Mouse (Mus musculus) liver, postnatal 0 days (tissue): ENCODE measurements around the gene Thsd7a. TPM values are rescaled to one million over a fixed set of nuclear protein-coding genes. Genes with fewer than 3 reads are reported as not detected.

Experiments
- ATAC-seq: fragments of 200-750 bp; cut with Nextera tagmentation; 2 replicates; pipeline ENCODE4 v1.8.0; 2017; ENCODE audit warnings: mild to moderate bottlenecking, moderate library complexity
- DNase-seq: peaks from one replicate; pipeline ENCODE4 v3.0.0-alpha.2; 2016
- H3K27ac ChIP-seq: fragments of 300-500 bp; sonication (generic); 2 replicates; pipeline ENCODE4 v1.5.1; 2014; ENCODE audit warnings: antibody characterized with exemption, moderate library complexity, mild to moderate bottlenecking, low read depth
- H3K27me3 ChIP-seq: fragments of 300-500 bp; sonication (generic); 2 replicates; pipeline ENCODE4 v1.6.1; 2014; ENCODE audit warnings: low read length, control low read depth, mixed read lengths; ENCODE audit not compliant: insufficient read depth
- H3K36me3 ChIP-seq: fragments of 300-500 bp; sonication (generic); replicated peaks from 2 replicates; pipeline ENCODE4 v1.6.1; 2014; ENCODE audit warnings: mild to moderate bottlenecking, control low read depth, low read length, moderate library complexity, mixed read lengths; ENCODE audit not compliant: insufficient read depth
- H3K4me1 ChIP-seq: fragments of 300-500 bp; sonication (generic); 2 replicates; pipeline ENCODE4 v1.6.1; 2014; ENCODE audit warnings: antibody characterized with exemption, mild to moderate bottlenecking, control low read depth; ENCODE audit not compliant: insufficient read depth
- H3K4me2 ChIP-seq: fragments of 300-500 bp; sonication (generic); 2 replicates; pipeline ENCODE4 v1.6.1; 2014; ENCODE audit warnings: low read depth, mild to moderate bottlenecking, low read length, moderate library complexity, mixed read lengths
- H3K4me3 ChIP-seq: fragments of 300-500 bp; sonication (generic); 2 replicates; pipeline ENCODE4 v1.5.1; 2014; ENCODE audit warnings: low read depth, low read length
- H3K9ac ChIP-seq: fragments of 300-500 bp; sonication (generic); replicated peaks from 2 replicates; pipeline ENCODE4 v1.6.1; 2014; ENCODE audit warnings: mild to moderate bottlenecking, moderate library complexity
- H3K9me3 ChIP-seq: fragments of 300-500 bp; sonication (generic); 2 replicates; pipeline ENCODE4 v1.6.1; 2016; ENCODE audit warnings: mild to moderate bottlenecking, control low read depth, low read length, mixed read lengths
- CTCF ChIP-seq: sonication (generic); IDR thresholded peaks from 2 replicates; pipeline ENCODE4 v1.5.1; 2016; ENCODE audit warnings: antibody characterized with exemption, low read depth
- EP300 ChIP-seq: IDR thresholded peaks from 2 replicates; pipeline ENCODE4 v1.6.1; 2016; ENCODE audit warnings: antibody characterized with exemption, low read depth, mild to moderate bottlenecking
- WGBS: fragments of 180-500 bp; shearing (Covaris S2); extraction: QIAGEN DNeasy Blood & Tissue Kit; methylation state at CpG from one replicate; pipeline ENCODE4 v1.1.7; 2014; ENCODE audit not compliant: insufficient replicate concordance; 5-methylcytosine and 5-hydroxymethylcytosine counted together
- polyA plus RNA-seq: library from polyadenylated mRNA; unstranded; fragments of >200 nt; fragmentation: Nextera tagmentation; extraction: Ambion mirVana; gene quantifications from 2 replicates; pipeline ENCODE4 v1.2.1, GENCODE M21; 2015

Thsd7a gene
- polyA plus RNA-seq, 1 experiment from 2014 or later: 0.33 TPM

DNA sequence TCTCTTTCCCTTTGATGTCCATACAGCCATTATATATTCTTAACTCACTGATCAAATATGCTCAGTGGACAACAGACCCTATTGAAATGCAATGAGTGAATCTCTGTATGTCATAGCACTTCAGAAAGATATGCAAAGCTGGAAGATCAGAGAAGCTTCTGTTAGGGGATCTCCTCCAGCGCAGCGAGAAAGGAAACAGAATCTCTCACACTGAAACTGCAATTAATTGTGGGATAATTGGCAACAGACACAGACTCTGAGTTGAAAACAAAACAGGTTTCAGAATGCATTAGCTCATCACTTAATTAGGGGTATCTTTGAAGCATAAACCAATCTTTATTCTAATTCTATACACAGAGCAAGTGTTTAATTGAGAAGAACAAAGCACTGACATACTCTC is 146.3 kb downstream of the Thsd7a start:
- H3K27ac ChIP-seq: no peak overlapping the region
- H3K27me3 ChIP-seq: no peaks in the 10 kb centered on the region
- no peaks in the 10 kb centered on the region for H3K36me3 ChIP-seq
- ATAC-seq (no peak), DNase-seq (no peak)
- H3K9me3 ChIP-seq: no peaks in the 10 kb centered on the region
- H3K4me3 ChIP-seq: no peak overlapping the region
- WGBS: 84% methylated on average over 2 of the region's 2 CpGs
- H3K4me2 ChIP-seq: no peak overlapping the region
- H3K9ac ChIP-seq: no peak overlapping the region
- no peaks in the 10 kb centered on the region for H3K4me1 ChIP-seq
- TF ChIP-seq EP300: no peak
- TF ChIP-seq CTCF: no peak

DNA sequence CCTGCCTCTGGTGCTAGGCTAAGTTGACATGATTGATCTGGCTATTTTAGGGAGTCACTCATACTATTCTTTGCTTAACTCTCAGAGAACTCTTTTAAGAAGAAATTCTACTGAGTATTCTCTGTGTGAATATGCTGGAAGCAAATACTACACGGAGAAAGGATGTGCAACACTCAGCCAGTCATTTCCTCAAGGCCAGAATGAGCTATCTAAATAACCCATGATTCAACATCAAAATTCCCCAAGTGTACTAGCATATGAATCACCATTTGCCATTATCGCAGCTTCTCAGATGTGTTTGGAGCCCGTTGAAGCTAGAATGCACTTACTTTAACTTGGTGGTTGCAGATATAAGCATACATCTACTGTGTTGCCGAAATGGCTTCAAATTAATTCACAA is 147.0 kb downstream of the Thsd7a start:
- H3K27me3 ChIP-seq: no peaks in the 10 kb centered on the region
- no peak overlapping the region for H3K4me2 ChIP-seq
- no peak for DNase-seq
- H3K27ac ChIP-seq: no peak overlapping the region
- H3K9me3 ChIP-seq: no peaks in the 10 kb centered on the region
- 65% methylated on average over 4 of the region's 4 CpGs for WGBS
- no peak for TF ChIP-seq CTCF
- TF ChIP-seq EP300: no peak
- no peak overlapping the region for H3K9ac ChIP-seq
- H3K36me3 ChIP-seq: no peaks in the 10 kb centered on the region
- ATAC-seq: no peak
- H3K4me3 ChIP-seq: no peak overlapping the region
- H3K4me1 ChIP-seq: no peaks in the 10 kb centered on the region

DNA sequence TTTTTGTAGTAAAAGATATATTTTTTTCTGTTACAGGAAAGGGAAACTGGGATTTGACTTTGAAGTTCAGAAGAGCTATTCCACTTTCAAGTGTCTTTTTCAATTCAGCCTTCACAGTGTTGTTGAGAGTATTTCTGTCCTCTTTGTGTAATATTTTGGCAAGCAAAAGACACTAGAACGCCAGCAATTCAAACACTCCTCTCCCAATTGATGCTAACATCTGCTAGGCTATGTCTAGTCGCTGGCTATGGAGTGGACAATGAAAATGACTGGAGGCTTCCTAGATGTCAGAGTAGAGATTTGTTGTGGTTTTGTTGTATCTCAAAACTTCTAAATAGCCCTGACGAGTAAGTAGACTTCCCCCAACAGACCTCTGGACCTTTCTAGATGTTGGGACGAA is 164.8 kb downstream of the Thsd7a start:
- TF ChIP-seq EP300 (no peak), CTCF (no peak)
- H3K9ac ChIP-seq: no peak overlapping the region
- no peaks in the 10 kb centered on the region for H3K36me3 ChIP-seq
- H3K4me1 ChIP-seq: no peaks in the 10 kb centered on the region
- no peak overlapping the region for H3K27ac ChIP-seq
- no peak overlapping the region for H3K4me3 ChIP-seq
- ATAC-seq (no peak), DNase-seq (no peak)
- no peaks in the 10 kb centered on the region for H3K27me3 ChIP-seq
- no peaks in the 10 kb centered on the region for H3K9me3 ChIP-seq
- no peak overlapping the region for H3K4me2 ChIP-seq
- 65% methylated on average over 4 of the region's 4 CpGs for WGBS

DNA sequence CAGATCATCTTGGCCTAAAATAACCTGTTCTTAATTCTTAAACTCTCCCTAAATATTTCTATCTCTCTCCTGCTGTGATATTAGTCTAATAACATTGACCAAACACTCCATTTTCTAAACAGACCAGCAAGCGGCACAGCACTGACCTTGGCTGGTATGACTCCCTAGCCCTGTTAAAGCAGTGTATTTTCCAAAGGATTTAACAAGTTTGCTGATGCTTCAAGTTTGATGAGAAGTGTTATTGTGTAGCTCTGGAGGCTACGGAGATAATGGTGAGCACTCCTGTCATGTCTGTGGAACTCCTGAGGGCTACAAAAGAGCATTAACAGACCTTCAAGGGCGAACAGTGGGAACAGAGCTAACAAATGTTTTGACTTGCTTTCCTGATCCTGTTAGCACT is 168.1 kb downstream of the Thsd7a start:
- Histone ChIP-seq H3K4me1 (no peaks in the 10 kb centered on the region), H3K27me3 (no peaks in the 10 kb centered on the region), H3K4me2 (no peak overlapping the region), H3K36me3 (no peaks in the 10 kb centered on the region), H3K4me3 (no peak overlapping the region), H3K9me3 (no peaks in the 10 kb centered on the region), H3K9ac (no peak overlapping the region), H3K27ac (no peak overlapping the region)
- TF ChIP-seq EP300 (no peak), CTCF (no peak)
- ATAC-seq (no peak), DNase-seq (no peak)
- 62% methylated on average over 3 of the region's 3 CpGs for WGBS

DNA sequence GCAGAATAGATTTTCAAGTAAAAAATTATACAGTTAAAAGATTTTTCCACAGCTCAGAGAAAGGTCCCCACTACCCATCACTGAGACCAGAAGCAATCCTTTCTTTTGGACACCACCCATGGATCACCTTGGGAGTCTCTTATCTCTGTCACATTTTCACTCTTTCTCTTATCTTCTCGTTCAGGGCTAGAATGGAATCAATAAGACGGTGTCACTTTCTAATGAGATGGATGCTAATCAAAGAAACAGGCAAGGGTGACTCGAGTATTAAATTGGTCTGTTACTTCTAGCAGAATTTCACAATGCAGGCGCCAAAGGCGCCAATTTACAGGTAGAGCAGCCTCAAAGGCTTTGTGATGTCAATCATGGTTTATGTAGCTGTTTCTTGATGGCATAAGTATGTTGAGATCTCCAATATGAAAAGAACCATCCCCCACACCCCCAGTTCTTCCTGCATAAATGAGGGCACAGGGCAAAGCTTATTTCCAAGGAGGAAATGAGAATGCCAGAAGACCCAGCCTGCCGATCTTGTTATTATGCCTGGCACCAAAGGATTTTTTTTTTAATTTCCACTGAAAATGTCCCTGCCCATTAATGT is 173.5 kb downstream of the Thsd7a start:
- no peak overlapping the region for H3K4me2 ChIP-seq
- no peak for TF ChIP-seq CTCF
- TF ChIP-seq EP300: no peak
- no peak overlapping the region for H3K9ac ChIP-seq
- H3K4me1 ChIP-seq: no peaks in the 10 kb centered on the region
- H3K27ac ChIP-seq: no peak overlapping the region
- H3K36me3 ChIP-seq: no peaks in the 10 kb centered on the region
- ATAC-seq (no peak), DNase-seq (no peak)
- H3K4me3 ChIP-seq: no peak overlapping the region
- no peaks in the 10 kb centered on the region for H3K27me3 ChIP-seq
- WGBS: 58% methylated on average over 6 of the region's 6 CpGs
- no peaks in the 10 kb centered on the region for H3K9me3 ChIP-seq

DNA sequence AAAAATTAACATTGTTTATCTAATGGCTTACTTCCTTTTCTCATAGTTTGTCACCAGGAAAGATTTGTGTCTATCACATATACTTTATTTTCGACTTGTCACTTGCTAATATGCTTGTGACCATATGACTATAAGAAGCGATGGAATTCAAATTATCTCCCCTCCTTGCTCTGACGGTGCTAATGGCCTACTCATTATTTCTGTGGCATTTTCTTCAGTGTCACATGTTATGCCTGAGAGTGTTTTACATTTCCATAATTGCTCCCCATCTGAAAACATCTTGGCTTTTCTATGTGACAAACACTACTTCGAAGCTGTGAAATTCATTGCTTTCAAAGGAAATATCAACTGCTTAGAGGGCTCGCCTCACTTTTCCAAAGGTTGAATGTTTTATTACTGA is 177.0 kb downstream of the Thsd7a start:
- no peaks in the 10 kb centered on the region for H3K9me3 ChIP-seq
- H3K4me1 ChIP-seq: no peaks in the 10 kb centered on the region
- no peaks in the 10 kb centered on the region for H3K27me3 ChIP-seq
- no peak overlapping the region for H3K4me2 ChIP-seq
- ATAC-seq (no peak), DNase-seq (no peak)
- no peak overlapping the region for H3K27ac ChIP-seq
- no peak overlapping the region for H3K9ac ChIP-seq
- 72% methylated on average over 5 of the region's 5 CpGs for WGBS
- no peak overlapping the region for H3K4me3 ChIP-seq
- TF ChIP-seq CTCF: no peak
- no peak for TF ChIP-seq EP300
- no peaks in the 10 kb centered on the region for H3K36me3 ChIP-seq

DNA sequence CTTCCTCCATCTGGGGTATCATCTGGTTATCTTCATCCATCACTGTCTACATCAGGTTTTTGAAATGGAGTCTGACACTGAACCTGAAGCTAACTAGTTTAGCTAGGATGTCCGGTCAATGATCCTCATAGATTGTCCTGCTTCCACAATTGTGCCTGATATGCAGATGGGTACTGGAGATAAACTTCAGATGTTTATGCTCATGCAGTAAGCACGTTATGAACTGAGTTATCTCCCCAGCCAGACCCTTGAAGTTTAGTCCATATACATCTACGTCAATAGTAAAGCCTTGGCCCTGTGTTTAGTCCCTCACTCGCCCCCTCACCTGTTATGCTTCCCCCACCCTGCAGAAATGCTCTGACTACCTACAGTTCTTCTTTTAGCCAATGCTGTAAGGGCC is 184.1 kb downstream of the Thsd7a start:
- ATAC-seq (no peak), DNase-seq (no peak)
- no peaks in the 10 kb centered on the region for H3K9me3 ChIP-seq
- TF ChIP-seq CTCF (no peak), EP300 (no peak)
- H3K9ac ChIP-seq: no peak overlapping the region
- H3K36me3 ChIP-seq: no peaks in the 10 kb centered on the region
- 58% methylated on average over 4 of the region's 4 CpGs for WGBS
- H3K4me2 ChIP-seq: no peak overlapping the region
- H3K4me3 ChIP-seq: no peak overlapping the region
- H3K27me3 ChIP-seq: no peaks in the 10 kb centered on the region
- no peaks in the 10 kb centered on the region for H3K4me1 ChIP-seq
- no peak overlapping the region for H3K27ac ChIP-seq
